Mouse (Mus musculus): Measurements from ENCODE around the gene Dek.

Gene Dek

DNA sequence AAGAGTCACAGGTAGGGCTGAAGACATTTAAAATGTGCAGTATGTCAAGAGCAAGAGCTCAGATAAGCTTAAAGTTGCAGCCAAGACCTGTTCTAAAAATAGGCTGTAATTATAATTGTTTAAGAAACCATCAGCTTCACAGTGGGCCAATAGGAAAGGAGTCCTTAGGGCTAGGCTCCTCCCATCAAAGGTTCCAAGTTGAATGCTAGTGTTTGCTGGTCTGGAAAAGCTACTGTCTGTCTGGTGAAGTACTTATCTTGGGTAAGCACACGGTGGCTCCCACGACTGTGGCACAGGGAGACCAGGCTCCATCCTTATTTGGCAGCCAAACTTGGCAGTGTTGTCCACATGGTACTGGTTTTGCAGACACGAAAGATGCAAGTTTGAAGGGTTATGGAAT lies 6.9 kb upstream of the Dek start:
- in situ Hi-C loops (cut with MboI; ENCODE audit: low sequenced_read_pairs) = no loop called here

DNA sequence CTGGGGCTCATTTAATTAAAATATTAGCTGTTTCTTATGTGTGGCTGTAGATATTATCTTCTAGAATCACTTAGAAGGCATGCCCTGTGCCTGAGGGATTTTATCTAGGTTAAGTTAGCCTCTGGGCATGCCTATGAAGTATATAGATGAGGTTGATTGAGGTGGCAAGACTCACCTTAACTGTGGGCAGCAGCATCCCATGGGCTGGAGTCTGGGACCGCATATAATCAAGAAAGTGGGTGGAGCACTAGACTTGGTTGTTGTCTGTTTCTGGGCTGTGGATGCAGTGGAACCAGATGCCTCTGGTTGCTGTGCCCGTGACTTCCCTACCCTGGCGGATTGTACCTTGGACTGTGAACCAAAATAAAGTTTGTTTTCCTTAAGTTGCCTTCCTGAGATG lies 6.1 kb upstream of the Dek start:
- in situ Hi-C loops (cut with MboI; ENCODE audit: low sequenced_read_pairs) = no loop called here

DNA sequence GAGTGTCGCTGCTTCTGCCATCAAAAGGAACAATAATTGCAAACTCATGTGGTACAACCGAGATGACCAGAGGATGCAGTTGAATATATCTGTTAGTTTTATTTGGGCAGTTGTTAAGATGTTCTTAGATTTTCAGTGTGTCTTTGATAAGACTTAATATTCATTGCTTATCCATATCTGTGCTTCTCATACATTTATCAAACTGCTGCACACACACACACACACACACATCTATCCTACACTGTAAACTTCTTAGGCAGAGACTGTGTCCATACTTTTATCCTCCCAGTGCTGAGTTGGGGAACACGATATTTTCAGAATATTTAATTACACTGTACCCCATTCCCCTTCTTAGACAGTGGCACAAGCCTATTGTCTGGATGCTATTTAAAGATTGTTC lies 5.2 kb upstream of the Dek start:
- in situ Hi-C loops (cut with MboI; ENCODE audit: low sequenced_read_pairs) = no loop called here

DNA sequence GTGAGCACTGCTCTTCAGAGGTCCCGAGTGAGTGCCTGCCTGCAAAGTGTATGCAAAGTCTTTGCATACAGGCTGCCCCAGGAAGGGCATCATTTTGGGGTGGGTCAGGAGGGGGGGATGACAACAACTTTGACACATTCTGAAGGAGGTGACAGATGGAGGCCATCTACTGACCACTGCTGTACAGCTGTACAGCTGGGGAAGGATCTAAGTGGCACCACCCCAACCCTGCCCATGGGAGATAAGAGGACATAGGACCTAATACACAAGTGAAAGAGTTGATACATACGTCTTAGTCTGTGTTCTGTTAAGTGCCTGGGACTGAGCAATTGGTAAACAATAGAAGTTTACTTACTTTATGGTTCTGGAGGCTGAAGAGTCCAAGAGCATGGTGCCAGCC lies 3.2 kb upstream of the Dek start:
- in situ Hi-C loops (cut with MboI; ENCODE audit: low sequenced_read_pairs) = no loop called here

DNA sequence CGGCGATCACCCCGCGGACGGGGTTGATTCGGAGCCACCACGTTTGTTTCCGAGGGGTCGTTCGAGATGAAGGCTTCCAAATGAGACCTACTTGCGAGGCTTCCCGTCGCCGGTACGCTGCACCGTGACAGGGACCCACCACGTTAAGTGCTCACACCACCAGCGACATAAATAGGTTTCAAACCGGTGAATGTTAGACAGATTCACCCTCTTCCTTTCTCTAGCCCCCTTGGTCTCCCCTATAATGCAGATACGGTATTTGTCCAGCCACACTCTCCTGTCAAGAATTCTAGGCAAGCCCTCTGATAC lies 533 bp upstream of the Dek start:
- in situ Hi-C loops (cut with MboI; ENCODE audit: low sequenced_read_pairs) = no loop called here

DNA sequence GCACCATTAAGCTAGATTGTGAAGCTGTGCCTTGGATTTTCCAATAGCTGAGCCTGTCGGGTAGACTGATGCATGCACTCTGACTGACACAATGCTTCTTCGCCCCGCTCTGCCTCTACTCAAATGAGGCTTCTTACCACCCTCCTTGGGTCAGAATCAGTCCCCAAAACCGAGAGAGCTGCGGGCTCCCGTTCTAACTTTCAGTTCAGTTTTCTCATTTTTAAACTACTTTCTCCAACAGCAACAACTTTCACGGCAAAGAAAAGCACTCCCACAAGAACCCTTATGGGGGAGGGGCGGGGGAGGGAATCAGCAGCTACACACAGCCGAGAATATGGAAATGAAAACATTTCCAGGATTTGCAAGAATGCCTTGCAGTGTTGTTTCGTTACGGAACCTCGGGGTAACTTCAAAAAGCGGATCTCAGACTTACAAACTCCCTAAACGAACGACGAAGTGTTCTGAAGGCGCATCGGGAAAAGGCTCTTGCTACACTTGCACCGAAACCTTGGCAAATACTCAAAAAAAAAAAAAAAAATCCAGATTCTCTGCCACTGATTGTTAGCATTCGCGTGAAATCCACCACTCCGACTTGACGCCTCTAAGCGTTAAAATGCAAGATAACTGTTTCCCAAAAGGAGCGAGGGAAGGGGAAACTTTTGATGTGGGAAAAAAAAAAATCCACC lies 1.0 kb downstream of the Dek start:
- in situ Hi-C loops (cut with MboI; ENCODE audit: low sequenced_read_pairs) = no loop called here

DNA sequence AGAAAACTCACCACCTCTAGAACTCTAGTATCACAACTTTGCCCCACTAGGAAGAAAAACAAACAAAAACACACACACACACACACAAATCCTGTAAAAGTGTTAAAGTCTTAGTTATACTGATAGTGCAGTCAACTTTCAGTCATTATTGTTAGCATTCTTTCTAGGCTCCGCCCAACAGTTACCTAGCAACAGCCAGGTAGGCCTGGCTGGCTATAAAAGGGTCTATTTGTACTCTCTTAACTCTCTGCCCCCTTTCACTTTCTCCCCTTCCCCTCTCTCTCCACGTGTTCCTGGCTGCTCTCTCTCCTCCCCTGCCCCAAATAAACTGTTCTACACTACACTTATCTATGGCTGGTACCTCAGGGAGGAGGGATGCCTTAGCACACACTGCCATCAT lies 1.9 kb downstream of the Dek start:
- in situ Hi-C loops (cut with MboI; ENCODE audit: low sequenced_read_pairs) = no loop called here

DNA sequence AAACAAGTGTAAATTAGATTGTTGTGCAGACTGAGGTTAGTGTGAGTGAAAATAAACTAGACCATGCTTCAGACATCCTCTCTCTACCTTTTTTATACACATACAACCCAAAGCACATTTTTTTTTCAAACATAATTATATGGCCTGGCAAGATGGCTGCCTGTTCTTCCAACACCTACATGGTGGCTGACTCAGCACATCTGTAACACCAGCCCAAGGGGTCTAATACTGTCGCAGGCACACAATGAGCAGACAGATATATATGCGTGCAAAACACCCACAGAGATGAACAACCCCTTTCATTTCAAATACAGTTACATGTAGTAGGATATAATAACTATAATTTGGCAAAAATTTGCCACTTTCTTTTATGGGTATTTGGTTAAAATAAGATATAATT lies 5.4 kb downstream of the Dek start:
- in situ Hi-C loops (cut with MboI; ENCODE audit: low sequenced_read_pairs) = no loop called here

DNA sequence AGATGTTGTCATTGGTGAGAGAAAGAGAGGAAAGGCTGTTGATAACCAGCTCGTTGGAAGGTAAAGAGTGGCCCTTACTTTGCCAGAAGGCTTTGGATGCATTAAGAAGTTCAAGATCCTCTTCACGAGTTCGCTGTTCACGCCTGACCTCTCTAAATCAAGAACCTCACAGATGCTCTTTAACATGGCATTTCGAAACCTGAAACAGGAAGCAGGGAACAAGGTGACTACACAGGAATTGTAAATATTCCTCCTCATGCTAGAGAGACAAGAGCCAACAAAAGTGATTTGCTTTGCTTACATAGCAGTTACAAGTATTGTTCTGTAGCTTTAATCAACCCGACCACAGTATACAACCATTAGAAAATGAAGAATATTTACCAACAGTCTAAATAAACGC lies 6.7 kb downstream of the Dek start:
- in situ Hi-C loops (cut with MboI; ENCODE audit: low sequenced_read_pairs) = no loop called here

DNA sequence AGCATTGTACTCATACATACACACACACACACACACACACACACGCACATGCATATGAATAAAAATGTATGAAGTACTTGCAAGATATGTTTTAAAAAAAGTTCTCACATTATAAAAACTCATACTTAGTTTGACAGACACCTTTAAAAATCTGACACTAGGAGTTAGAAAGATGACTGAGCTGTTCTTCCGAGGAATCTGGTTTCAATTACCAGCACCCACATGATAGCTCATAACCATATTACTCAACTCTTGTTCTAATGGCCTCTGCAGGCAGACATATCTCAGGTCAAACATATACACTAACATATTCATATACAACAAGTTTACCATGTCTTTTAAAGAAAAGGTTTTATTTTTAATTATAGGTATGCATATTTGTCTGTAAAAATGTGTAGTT lies 9.4 kb downstream of the Dek start:
- in situ Hi-C loops (cut with MboI; ENCODE audit: low sequenced_read_pairs) = no loop called here

DNA sequence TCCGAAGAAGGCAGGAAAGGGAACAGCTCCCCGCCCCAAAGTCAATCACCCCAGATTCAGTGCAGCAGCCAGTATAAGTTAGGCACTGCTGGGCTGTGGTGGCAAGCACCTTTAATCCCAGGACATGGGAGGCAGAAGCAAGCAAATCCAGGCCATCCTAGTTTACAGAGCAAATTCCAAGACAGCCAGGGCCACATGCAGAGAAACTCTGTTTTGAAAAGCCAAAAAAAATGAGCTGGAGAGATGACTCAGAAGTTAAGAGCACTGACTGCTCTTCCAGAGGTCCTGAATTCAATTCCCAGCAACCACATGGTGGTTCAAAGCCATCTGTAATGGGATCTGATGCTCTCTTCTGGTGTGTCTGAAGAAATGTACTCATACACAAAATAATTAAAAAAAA lies 12.2 kb downstream of the Dek start:
- in situ Hi-C loops (cut with MboI; ENCODE audit: low sequenced_read_pairs) = no loop called here

DNA sequence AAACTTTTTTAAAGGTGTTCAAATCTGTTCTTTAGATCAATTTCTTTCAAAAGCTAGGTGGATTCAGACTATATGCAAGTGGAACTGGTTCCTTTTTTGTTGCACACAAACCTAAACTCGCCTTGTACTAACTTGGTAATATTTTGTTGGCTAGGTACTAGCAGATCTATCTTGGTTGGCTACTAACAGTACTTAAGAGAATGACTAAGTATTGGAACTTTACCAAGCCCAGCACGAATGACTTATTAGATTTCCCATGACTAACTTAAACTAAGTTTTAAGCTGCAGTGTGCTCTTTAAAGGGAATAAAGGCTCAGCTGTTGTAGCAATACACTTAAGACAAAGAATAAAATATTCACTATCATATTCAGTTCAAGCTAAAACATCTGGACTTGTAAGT lies 16.7 kb downstream of the Dek start:
- in situ Hi-C loops (cut with MboI; ENCODE audit: low sequenced_read_pairs) = no loop called here

DNA sequence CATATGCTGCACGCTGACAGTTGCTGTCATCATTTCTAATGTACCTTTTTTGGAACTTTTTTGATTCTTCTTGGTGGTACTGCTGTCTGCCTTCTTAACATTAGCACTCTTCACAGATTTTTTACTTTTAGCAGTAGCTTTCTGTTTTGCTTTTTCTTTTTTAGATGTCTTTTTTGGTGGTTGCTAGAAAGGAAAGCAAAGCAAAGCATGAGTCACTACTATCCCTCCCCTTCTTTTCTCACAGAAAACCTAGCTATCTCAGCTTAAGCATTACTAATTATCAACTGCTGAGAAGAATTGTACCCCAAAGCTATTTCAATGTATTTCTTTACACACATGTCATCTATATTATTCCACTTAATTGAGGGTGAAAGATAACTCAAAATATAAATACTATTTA lies 17.6 kb downstream of the Dek start:
- in situ Hi-C loops (cut with MboI; ENCODE audit: low sequenced_read_pairs) = no loop called here

DNA sequence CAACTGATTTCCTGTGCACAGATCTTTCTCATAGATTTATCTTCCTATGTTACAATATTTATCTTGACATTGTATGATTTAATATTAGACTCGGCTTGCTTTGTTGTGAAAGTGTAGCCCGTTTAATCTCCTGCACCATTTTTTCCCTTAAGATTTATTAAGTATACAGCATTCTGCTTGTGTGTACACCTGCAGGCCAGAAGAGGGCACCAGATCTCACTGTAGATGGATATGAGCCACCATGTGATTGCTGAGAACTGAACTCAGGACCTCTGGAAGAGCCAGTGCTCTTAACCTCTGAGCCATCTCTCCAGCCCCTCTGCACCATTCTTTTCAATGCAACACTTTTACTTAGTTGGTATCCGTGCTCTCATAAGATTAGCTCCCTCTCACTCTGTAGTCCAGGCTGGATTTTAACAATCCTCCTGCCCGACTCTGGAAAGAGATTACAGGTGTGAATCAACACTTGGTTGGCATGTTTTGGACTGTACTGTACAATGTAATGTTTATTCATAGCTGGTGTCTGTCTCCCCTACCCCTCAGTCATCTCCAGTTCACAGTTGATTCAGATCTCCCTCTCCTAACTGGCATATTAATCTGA lies 25.0 kb downstream of the Dek start:
- in situ Hi-C loops (cut with MboI; ENCODE audit: low sequenced_read_pairs) = no loop called here

DNA sequence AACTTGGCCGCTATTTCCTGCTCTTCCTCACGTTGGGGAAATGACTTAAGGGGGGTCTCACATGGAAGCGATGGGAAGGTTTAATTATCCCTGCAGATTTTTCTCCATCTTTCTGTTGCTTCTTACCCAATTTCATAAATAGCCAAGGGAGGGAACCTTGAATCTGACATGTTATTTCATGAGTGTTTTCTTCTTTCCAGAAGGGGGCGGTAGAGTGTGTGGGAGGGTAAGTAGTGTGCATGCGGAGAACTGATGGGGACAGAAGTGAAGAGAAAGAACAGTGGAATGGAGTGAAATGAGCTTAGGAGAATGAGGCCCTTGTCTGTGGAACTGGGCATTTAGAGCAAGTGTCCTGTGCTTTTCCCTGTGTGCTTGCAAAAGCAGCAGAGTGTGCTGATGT lies 27.2 kb downstream of the Dek start:
- in situ Hi-C loops (cut with MboI; ENCODE audit: low sequenced_read_pairs) = no loop called here

DNA sequence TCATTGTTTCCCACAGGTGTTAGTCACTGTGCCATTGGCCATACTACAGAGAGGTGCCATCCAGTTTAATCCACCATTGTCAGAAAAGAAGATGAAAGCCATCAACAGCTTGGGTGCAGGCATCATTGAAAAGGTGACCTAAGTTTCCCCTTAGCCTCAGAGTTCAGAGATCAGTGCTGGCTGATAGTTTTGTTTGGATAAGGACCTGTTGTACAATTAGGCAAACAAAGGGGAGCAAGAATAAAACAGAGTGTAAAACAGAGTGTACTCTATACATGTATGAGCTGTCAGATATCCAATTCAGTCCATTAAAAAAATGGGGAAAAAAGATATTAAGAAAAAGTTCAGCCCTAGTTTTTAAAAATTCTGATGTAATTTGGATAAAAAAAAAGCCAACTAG lies 28.6 kb downstream of the Dek start:
- in situ Hi-C loops (cut with MboI; ENCODE audit: low sequenced_read_pairs) = no loop called here

DNA sequence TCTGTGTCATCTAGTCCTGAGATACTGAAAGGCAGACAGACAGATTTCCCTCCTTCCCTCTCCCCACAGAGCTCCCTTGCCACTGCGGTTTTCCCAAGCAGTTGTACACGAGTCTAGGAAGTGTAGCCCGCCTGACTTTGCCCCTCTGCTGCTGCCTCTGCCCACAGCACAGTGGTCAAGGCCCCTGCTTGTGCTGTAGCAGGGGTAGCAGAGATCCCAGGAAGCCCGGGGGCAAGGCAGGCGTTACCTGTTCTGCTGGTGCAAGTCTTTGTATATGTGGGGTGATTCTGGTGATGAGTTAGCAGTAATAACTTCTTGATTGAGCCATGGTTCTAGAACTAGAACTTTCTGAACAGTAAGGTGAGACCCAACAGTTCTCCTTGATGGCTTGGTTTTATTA lies 29.8 kb downstream of the Dek start:
- in situ Hi-C loops (cut with MboI; ENCODE audit: low sequenced_read_pairs) = no loop called here

DNA sequence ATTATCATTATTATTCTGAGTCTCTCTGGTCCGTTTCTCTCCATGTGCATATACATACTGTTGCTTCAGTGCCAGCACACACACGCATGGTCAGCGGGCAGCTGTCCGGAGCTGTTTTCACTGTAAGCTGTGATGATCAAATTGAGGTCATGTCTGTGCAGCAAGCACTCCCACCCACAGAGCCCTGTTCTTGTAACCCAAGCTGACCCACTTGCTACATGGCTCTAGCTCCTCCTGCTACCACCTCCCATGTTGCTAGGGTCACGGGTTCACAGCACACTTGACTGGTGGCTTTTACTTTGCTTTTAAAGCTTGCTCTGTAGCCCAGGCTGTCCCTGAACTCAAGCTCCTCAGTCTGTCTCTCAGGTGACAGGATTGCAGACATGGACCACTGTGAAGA lies 33.5 kb downstream of the Dek start:
- in situ Hi-C loops (cut with MboI; ENCODE audit: low sequenced_read_pairs) = no loop called here

DNA sequence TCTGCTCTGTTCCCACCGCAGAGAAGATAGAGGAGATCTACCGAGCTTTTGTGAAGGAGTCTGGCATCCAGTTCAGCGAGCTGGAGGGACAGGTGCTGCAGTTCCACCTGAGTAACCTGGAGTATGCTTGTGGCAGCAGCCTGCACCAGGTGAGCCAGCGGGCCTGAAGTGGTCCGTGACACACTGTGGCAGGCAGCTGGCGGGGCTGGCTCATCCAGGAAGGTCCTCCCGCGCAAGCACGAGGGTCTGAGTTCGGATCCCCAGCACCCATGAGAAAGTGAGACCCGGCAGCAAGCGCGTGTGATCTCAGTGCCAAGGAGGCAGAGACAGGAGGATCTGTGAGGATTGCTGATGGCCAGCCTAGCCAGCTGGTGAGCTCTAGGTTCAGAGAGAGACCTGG lies 34.1 kb downstream of the Dek start:
- in situ Hi-C loops (cut with MboI; ENCODE audit: low sequenced_read_pairs) = no loop called here

DNA sequence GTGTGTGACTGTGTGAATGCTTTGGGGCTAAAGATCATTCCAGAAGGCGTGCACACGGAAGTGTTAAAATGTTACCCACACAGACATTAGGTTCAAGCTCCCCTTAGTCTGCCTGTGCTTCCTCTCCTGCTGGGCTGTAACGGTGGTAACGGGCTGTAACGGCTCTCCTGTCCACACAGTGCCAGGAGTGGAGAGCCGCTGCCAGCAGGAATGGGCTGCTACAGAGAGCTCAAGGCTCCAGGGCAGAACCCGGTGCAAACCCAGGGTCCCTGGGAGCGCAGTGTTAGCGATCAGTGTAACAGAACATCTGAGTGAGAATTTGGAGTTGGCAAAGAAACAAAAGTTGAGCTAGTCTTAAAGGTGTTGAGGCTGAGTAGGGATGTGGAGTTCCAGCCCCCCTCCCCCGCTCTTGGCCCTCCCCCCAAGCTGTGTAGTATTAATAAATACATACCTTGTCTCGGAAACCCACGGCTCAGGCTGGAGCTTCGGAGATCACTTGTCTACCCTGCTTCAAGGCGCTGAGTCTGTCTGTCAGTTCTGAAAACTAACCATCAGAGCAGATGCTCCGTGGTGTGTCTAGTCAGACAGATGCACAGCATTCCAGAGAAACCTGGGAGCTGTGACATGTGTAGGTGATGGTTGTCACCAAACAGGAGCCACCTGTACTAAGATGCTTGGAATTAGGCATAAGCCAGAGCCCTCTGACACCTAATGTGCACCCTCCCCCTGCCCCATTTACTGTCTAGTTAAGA lies 35.5 kb downstream of the Dek start:
- in situ Hi-C loops (cut with MboI; ENCODE audit: low sequenced_read_pairs) = no loop called here

DNA sequence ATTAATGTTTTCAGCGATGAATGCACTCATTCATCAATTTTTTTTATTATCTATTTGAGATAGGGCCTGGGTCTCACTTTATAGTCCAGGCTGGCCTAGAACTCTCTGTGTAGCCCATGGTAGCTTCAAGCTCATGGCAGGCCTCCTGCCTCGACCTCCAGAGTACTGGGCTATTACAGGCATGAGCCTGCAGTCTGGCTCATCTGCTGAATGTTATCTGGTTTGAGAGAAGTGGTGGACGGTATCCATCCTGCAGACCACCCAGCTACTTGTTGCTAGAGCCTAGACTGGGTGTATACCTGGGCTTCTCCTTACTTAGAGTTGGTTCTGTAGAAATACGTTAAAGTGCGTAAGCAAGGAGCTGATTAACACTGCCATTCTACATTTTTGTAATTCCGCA lies 39.0 kb downstream of the Dek start:
- in situ Hi-C loops (cut with MboI; ENCODE audit: low sequenced_read_pairs) = no loop called here

DNA sequence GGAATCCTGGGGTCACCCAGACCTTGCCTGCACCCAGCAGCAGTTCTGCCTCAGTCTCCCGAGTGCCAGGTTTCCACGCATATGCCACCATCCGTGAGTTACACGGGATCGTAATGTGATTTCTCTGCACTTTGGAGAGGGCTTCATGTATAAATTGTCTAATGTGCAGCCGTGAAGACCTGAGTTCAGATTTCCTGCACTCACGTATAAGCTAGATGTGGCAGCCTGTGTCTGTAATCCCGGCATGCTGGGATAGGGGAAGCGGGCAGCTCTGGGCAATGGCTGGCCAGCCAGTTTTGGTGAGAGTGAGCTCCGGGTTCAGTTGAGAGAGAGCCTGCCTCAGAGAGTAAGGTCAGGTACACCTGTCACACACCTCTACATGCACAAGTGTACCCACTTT lies 39.5 kb downstream of the Dek start:
- in situ Hi-C loops (cut with MboI; ENCODE audit: low sequenced_read_pairs) = no loop called here
